Mouse (Mus musculus) thymus, adult 2 months (tissue): ENCODE data around the gene Fam185a. TPM values are rescaled to one million over a fixed set of nuclear protein-coding genes. Genes with fewer than 3 reads are reported as not detected.

Experiments used
- DNase-seq: peaks from one replicate; pipeline ENCODE4 v3.0.0; 2021
- H3K27ac ChIP-seq: fragments of 200-500 bp; 2 replicates; pipeline ENCODE4 v1.5.1; 2012; ENCODE audit warnings: low read length, control low read depth; ENCODE audit not compliant: control insufficient read depth, insufficient read depth
- H3K27me3 ChIP-seq: fragments of 200-500 bp; 2 replicates; pipeline ENCODE4 v1.6.1; 2012; ENCODE audit warnings: mild to moderate bottlenecking, low read length, moderate library complexity, mixed read lengths; ENCODE audit not compliant: control insufficient read depth, insufficient read depth
- H3K36me3 ChIP-seq: fragments of 200-500 bp; 2 replicates; pipeline ENCODE4 v1.6.1; 2012; ENCODE audit warnings: mild to moderate bottlenecking, low read length, moderate library complexity; ENCODE audit not compliant: control insufficient read depth, insufficient read depth
- H3K4me1 ChIP-seq: fragments of 200-500 bp; replicated peaks from 2 replicates; pipeline ENCODE4 v1.6.1; 2012; ENCODE audit warnings: low read length; ENCODE audit not compliant: control insufficient read depth, insufficient read depth
- H3K4me3 ChIP-seq: fragments of 200-500 bp; 2 replicates; pipeline ENCODE4 v1.5.1; 2012; ENCODE audit warnings: mild to moderate bottlenecking, low read length, control low read depth, moderate library complexity; ENCODE audit not compliant: control insufficient read depth, insufficient read depth
- CTCF ChIP-seq: fragments of 200-500 bp; IDR thresholded peaks from 2 replicates; pipeline ENCODE4 v1.5.1; 2012; ENCODE audit warnings: mild to moderate bottlenecking, control low read depth, low read length, moderate library complexity, borderline replicate concordance; ENCODE audit not compliant: control insufficient read depth, poor library complexity, insufficient read depth; ENCODE audit errors: extremely low read depth
- POLR2A ChIP-seq: fragments of 200-500 bp; IDR thresholded peaks from 2 replicates; pipeline ENCODE4 v1.6.1; 2012; ENCODE audit warnings: mild to moderate bottlenecking, low read length, control low read depth, moderate library complexity; ENCODE audit not compliant: control insufficient read depth, poor library complexity, insufficient read depth; ENCODE audit errors: extremely low read depth
- WGBS: fragments of 180-500 bp; shearing (Covaris S2); methylation state at CpG from one replicate; pipeline ENCODE4 v1.1.7; 2018; 5-methylcytosine and 5-hydroxymethylcytosine counted together
- polyA plus RNA-seq: library from polyadenylated mRNA; depleted of rRNA; stranded (reverse); fragments of >200 nt; gene quantifications from 2 replicates; pipeline ENCODE4 v1.2.3, GENCODE M21; 2012

Gene Fam185a
- polyA plus RNA-seq, 1 experiment = 1.7 TPM

DNA sequence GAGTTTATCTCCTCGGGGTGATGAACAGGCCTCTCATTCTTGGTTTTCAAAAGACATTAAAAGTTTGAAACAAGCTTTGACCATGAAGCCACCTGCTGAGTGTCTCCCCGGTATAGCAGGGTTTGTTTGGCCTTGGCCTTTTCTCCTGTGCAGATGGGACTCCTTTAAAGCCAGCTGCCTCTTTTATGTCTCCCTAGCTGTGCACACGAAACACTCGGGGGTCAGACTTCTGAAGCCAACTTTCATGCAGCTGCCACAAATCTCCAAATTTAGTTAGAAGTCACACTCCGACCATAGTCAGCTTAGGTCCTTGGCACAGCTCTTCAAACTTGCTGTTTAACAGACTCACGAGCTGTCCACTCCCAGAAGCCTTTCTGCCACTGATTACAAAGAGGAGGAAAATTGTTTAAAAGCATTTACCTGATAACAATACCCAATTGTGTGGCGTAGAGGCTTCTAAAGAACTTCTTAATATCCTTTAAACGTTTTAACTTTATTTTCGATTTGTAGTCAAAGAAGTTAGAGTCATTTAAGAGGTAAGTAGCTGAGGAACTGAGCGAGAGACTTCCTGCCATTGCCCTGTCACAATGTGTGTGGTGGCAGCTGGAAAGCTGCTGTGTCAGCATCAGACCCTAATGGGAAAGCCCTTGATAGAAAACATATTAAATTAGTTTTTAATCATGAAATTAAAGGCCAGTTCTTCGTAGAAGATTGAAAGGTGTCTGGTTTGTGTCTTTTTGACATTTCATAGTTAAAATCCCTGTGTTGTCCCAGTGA, 57.9 kb downstream of the Fam185a start:
- TF ChIP-seq POLR2A (no peak), CTCF (no peak)
- H3K36me3 ChIP-seq = no peaks in the 10 kb centered on the region
- no peaks in the 10 kb centered on the region for H3K27me3 ChIP-seq
- no peak overlapping the region for H3K4me3 ChIP-seq
- DNase-seq = no peak
- no peak overlapping the region for H3K27ac ChIP-seq
- H3K4me1 ChIP-seq = peaks cover 5% of the 10 kb centered on the region
- WGBS = 23% methylated on average over 11 of the region's 11 CpGs

DNA sequence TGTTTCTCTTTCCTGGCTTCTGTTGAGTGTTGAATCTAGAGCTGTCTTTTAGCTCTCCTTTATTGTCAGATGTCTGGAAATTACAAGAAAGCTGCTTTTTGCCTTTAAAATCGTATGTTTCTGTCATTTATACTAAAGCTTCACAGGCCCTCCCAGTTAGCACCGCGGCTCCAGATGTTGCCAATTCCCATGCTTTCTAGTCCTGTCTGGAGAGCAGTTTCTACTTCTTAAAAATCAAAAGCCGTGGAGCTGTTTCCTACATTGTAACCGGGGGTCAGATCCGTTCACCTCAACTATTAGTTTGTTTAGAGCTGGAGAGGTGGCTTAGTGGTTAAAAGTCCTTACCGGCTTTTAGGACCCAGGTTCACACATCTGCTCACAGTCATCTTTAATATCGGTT, 58.5 kb downstream of the Fam185a start:
- Histone ChIP-seq H3K27ac (no peak overlapping the region), H3K4me1 (peaks cover 5% of the 10 kb centered on the region), H3K36me3 (no peaks in the 10 kb centered on the region), H3K27me3 (no peaks in the 10 kb centered on the region), H3K4me3 (no peak overlapping the region)
- TF ChIP-seq CTCF (no peak), POLR2A (no peak)
- 96% methylated on average over 8 of the region's 8 CpGs for WGBS
- DNase-seq = no peak

DNA sequence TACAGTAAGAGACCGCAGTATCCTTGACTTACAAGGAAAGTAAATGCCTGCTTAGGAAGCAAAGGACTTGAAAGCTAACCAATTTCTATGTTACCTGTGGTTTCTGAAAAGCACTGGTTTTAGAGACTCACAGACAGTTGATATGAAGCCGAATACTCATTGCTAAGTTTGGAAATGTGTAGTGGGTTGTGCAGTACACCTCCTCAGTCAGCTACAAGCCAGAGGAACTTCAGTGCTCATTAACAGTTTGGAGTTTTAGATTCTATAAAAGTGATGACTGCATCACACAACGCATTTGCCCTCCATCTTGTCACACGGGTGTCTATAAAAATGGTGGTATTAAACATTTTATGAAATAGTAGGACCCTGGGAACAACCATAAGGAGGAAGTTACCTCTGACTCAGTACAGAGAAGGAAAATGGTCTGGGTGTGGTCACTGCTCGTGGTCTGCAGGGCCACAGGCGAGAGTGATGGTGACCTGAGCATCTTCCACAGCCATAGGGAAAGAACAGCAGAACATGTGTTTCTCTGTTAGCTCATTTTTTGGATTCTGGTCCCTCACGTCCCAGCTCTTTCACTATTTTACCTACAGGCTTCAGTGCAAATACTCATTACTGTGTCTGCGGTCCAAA, 60.6 kb downstream of the Fam185a start:
- Histone ChIP-seq H3K36me3 (no peaks in the 10 kb centered on the region), H3K27me3 (no peaks in the 10 kb centered on the region), H3K27ac (no peak overlapping the region), H3K4me1 (peaks cover 5% of the 10 kb centered on the region), H3K4me3 (no peak overlapping the region)
- DNase-seq = no peak
- 90% methylated on average over 8 of the region's 8 CpGs for WGBS
- TF ChIP-seq POLR2A (no peak), CTCF (no peak)

DNA sequence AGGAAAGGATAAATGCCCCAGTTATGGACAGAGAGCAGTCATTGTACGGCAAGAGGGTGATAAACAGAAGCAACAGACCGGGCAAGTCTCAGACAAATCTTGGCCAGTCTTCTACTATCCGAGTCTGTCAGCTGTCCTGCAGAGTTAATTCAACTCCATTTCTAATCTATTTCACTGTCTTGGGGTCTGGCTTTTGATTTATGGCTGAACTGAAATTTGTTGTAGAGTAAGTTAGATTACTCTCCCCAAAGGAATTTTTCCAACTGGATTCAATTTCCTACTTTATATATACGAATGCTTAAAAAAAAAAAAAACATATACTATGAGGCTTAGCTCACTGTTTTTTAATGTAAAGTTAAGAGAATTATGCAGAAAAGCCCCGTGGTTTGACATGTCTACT, 62.0 kb downstream of the Fam185a start:
- Histone ChIP-seq H3K27me3 (no peaks in the 10 kb centered on the region), H3K4me1 (peaks cover 5% of the 10 kb centered on the region), H3K36me3 (no peaks in the 10 kb centered on the region), H3K4me3 (no peak overlapping the region), H3K27ac (no peak overlapping the region)
- TF ChIP-seq CTCF (no peak), POLR2A (no peak)
- WGBS = 93% methylated on average over 5 of the region's 5 CpGs
- DNase-seq = no peak

DNA sequence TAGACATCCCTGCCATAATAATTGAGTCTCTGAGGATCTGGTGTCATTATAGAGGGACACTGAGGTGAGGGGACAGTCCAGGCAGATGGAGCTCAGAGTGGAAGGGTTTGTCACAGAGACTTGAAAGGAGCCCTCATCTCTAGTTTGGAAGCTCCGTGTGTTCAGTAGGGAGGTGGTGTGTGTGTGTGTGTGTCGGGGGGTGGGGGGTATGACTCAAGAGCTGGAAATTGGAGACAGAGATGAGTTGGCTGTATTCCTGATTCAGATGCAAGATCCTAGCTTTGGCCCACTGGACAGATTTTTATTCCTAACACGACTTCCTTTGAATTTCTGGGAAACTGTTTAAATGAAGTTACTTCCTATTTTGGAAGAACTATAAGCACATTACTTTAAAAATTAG, 62.5 kb downstream of the Fam185a start:
- Histone ChIP-seq H3K4me3 (no peak overlapping the region), H3K36me3 (no peaks in the 10 kb centered on the region), H3K27ac (no peak overlapping the region), H3K27me3 (no peaks in the 10 kb centered on the region), H3K4me1 (peaks cover 4% of the 10 kb centered on the region)
- 92% methylated on average over 3 of the region's 3 CpGs for WGBS
- DNase-seq = no peak
- no peak for TF ChIP-seq POLR2A
- TF ChIP-seq CTCF = no peak

DNA sequence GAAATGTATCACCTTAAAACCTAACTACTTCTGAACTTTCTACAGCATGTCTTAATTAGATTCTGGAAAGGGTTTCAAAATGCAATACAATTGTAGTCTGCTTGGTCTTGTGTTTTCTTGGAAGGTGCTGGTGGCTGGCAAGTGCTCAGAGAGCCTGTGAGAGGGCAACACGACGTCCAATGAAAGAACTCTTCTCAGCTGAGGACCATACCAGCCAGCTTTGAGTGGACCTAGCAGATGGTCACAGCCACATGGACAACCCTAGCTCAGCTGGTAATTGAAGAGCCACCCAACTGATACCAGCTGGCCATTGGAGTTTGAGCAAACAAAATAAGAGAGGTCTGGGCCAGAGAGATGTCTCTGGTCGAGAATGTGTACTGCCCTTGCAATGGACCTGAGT, 63.0 kb downstream of the Fam185a start:
- 98% methylated on average over 3 of the region's 3 CpGs for WGBS
- TF ChIP-seq CTCF (no peak), POLR2A (no peak)
- Histone ChIP-seq H3K4me1 (no peaks in the 10 kb centered on the region), H3K4me3 (no peak overlapping the region), H3K27ac (no peak overlapping the region), H3K36me3 (no peaks in the 10 kb centered on the region), H3K27me3 (no peaks in the 10 kb centered on the region)
- no peak for DNase-seq

DNA sequence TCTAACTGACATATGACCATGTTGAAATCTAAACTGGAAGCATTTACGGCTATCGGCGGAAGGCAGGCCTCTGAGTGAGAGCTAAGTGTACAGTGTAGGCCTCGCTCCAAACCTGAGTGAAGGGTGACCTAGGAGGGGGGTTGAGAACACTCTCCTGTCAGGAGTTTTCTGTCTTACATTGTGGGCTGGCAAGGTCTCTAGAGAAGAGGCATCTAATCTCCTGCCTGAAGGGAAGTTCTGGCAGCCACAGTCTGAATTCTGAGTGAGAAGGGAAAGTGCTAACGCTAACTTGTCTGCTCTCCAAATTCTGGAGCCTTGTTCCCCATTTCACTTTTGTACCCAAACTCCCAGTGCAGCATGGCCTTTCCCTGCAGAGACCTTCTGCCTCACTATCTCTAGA, 63.7 kb downstream of the Fam185a start:
- H3K4me3 ChIP-seq = no peak overlapping the region
- 92% methylated on average over 5 of the region's 5 CpGs for WGBS
- DNase-seq = no peak
- TF ChIP-seq CTCF (no peak), POLR2A (no peak)
- no peaks in the 10 kb centered on the region for H3K4me1 ChIP-seq
- no peaks in the 10 kb centered on the region for H3K27me3 ChIP-seq
- no peak overlapping the region for H3K27ac ChIP-seq
- H3K36me3 ChIP-seq = no peaks in the 10 kb centered on the region
